Mouse (Mus musculus): ENCODE results near the gene Olfr1369-ps1.
"Not testable (repeated sequence)": the region's sequence is repeated elsewhere in the genome, so short reads cannot be mapped to it uniquely, and the experiment has no call there.

Olfr1369-ps1 gene

DNA sequence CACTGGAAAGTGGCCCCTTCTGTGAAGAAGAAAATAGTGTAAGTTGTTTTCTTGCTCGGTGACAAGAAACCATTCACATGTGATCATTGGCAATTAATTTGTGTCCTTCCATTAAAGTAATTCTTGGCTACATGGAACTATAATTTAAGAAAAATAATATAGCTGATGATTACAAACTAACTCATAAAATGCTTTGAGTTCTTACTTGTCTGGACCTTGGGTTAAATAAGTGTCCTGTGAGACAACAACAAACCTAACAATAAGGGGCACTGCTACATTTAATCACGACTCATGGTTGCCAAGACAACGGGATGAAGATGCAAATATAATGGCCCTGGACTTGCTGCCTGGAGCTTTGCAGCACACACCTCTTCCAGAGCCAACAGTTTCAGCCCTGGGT, at the start of gene Olfr1369-ps1:
Gene Olfr1369-ps1 (plus strand): TSS at position 301 of the 400 bp plus-strand sequence.
- DNase-seq (ENCODE audit: low spot score) = not testable (repeated sequence)

DNA sequence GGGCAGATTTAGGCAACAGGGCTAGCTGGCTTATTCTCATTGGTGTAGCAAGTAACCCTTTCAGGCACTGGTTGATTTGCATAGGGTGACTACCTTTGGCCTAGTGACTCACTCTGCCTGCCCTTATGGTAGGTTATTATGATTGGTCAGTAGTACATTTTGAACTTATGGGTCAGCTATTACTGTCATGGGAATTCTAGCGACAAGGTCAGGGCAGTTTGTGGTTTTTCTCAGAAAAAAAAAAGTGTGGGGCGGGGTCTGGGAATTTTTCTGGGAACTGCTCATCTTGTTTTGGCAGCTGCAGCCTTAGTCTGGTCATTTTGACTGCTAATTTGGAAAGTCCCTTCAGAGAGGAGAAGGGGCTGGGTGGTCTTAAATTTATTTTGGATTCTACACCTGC, 45.3 kb upstream of the Olfr1369-ps1 start:
- no peak for DNase-seq (ENCODE audit: low spot score)

GRCm38 (mm10) chr13:21074847-21075246, 36.4 kb upstream of the Olfr1369-ps1 start, which contains the start of gene Olfr1370:
Gene Olfr1370, minus strand, starts transcription at chr13:21074947.
- no peak for DNase-seq (ENCODE audit: low spot score)

DNA sequence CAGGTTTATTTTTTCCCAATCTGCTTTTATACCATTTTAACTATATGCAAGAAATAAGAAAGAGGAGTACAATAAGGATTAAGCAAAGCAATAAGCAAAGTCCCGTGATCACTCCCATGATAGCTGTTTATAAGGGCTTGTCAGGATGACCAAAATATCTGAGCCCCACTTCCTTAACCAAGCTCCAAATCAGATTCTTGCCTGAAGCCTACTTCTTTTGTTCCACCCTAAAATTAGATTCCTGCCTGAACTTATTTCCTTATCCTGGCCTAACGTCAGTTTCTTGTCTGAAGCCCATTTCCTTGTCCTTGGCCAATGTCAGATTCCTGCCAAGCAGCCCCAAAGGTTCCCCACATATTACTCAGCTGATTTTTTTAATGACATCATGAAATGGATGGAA, 28.6 kb upstream of the Olfr1369-ps1 start:
- DNase-seq (ENCODE audit: low spot score) = no peak

- DNase-seq (ENCODE audit: low spot score) = no peak
These were observed 1.5 kb upstream of the Olfr1369-ps1 start for GRCm38 (mm10) chr13:21109759-21110158.

GRCm38 (mm10) chr13:21110441-21110840, 842 bp upstream of the Olfr1369-ps1 start:
- DNase-seq (ENCODE audit: low spot score) = no peak

- no peak for DNase-seq (ENCODE audit: low spot score)
These were observed 2.8 kb downstream of the Olfr1369-ps1 start for GRCm38 (mm10) chr13:21114121-21114520.

GRCm38 (mm10) chr13:21129339-21129738, 18.1 kb downstream of the Olfr1369-ps1 start, which contains the start of gene Olfr263:
Gene Olfr263, plus strand, starts transcription at chr13:21129639.
- DNase-seq (ENCODE audit: low spot score) = not testable (repeated sequence)

DNA sequence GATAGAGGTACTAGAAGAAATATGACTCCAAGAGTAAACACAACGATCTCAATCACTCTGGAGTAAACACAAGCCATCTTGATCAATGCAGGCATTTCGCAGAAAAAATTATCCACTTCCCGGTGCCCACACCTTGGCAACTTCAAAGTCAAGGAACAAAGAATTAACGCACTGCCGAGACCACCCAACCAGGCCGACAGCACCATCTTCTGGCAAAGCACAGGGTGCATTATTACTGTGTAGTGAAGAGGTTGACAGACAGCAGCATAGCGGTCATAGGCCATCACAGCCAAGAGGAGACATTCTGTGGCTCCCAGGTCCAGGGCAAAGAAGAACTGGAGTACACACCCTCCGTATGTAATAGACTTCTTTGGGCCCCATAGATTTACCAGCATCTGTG, 31.1 kb downstream of the Olfr1369-ps1 start:
- DNase-seq (ENCODE audit: low spot score) = peak; percentile 11

DNA sequence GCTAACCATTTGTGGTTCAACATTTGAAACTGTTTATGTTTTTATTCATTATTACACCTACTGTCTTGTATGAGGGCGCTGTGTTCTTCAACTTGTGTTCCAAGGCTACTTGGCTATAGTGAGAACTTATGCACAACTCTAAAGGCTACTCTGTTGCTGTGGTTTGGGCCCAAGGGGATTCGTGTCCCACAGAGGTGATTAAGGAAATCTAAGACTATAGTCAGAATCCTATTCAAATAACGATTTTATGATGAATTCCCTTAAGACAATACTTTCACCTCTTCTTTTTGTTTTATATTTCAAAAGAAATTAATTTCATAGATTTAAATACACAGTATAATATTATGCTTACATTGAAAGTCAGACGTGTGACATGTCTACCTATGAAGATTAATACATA, 34.5 kb downstream of the Olfr1369-ps1 start, which contains the start of gene Olfr1368:
Gene Olfr1368 (minus strand): TSS at position 101 of the 400 bp plus-strand sequence.
- no peak for DNase-seq (ENCODE audit: low spot score)

- DNase-seq (ENCODE audit: low spot score) = no peak
These were observed 44.6 kb downstream of the Olfr1369-ps1 start for GRCm38 (mm10) chr13:21155888-21156287.

DNA sequence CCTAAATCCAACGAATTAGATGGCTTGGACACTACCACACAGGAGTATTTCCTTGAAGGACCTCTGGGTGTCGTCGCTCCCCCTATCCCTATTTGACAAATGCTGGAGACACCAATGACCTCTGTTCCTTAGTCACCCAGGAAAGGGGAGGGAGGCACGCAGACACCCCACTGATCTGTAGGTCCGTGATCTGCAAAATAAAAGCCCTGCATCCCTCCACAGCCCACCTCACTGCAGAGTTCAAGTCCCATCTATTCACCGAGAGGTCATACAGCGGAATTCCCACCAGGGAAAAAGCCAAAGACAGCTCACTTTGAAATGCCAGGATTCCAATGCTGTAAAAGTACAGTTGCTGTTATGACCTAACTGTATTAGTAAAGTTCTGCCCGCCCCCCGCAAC, 46.8 kb downstream of the Olfr1369-ps1 start:
- DNase-seq (ENCODE audit: low spot score) = no peak

- peak; percentile 93 for DNase-seq (ENCODE audit: low spot score)
These were observed 47.6 kb downstream of the Olfr1369-ps1 start for GRCm38 (mm10) chr13:21158785-21159474.

DNA sequence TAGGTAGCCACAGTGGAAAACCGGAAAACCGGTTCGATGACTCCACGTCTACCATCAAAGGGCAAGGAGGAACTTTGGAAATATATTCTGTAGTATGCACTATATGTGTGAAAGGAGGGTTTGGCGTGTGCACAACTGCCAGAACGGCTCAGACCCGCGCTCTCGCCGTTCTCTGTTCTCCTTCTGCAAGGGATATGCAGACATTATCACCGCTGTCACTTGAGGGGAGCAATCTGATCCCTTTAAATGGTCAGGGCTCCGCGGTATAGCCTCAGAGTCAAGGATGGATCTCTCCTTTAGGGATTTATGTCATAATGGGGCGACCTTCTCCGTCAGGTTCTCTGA, 48.2 kb downstream of the Olfr1369-ps1 start:
- DNase-seq (ENCODE audit: low spot score) = peak; percentile 50

DNA sequence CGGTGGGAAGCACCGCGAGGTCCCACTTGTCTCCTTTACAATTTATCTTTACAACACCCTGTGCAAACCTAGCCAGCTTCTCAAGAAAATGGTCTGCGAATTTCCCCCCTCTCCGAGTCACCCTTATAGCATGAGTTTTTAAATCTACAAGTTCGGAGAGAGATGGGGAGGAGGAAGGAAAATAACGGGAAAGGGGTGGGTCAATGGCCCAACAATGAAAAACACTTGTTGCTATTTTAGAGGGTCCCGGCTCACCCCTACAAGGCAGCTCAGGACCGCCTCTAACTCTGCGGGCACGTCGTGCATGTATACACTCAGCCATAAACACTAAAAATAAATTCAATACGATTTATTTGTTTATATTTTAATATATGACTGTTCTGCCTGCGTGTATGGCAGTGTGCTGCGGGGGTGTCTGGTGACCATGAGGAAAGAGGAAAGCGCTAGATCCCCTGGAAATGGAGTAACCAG, 48.8 kb downstream of the Olfr1369-ps1 start:
- no peak for DNase-seq (ENCODE audit: low spot score)

GRCm38 (mm10) chr13:21160657-21161590, 49.6 kb downstream of the Olfr1369-ps1 start:
- DNase-seq (ENCODE audit: low spot score) = peak; percentile 94

DNA sequence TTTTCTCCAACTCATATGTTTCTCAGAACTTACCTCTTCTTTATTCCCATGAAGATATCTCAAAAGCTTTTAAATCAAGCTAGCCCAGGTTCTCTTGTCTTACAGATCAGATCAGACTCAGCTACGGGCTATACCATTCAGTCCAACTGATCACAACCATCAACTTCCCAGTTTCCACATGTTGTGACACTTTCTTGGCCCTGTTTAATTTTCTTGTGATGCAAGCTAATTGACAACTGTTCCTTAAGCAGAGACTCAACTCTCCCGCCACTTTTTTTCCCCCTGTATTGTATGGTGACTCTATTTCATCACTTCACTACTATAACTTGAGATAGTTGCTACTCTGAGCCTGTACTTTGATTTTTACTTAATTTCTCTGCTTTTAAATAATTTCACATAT, 50.3 kb downstream of the Olfr1369-ps1 start:
- DNase-seq (ENCODE audit: low spot score) = peak; percentile 24

- no peak for DNase-seq (ENCODE audit: low spot score)
These were observed 51.3 kb downstream of the Olfr1369-ps1 start for GRCm38 (mm10) chr13:21162591-21162990.

DNA sequence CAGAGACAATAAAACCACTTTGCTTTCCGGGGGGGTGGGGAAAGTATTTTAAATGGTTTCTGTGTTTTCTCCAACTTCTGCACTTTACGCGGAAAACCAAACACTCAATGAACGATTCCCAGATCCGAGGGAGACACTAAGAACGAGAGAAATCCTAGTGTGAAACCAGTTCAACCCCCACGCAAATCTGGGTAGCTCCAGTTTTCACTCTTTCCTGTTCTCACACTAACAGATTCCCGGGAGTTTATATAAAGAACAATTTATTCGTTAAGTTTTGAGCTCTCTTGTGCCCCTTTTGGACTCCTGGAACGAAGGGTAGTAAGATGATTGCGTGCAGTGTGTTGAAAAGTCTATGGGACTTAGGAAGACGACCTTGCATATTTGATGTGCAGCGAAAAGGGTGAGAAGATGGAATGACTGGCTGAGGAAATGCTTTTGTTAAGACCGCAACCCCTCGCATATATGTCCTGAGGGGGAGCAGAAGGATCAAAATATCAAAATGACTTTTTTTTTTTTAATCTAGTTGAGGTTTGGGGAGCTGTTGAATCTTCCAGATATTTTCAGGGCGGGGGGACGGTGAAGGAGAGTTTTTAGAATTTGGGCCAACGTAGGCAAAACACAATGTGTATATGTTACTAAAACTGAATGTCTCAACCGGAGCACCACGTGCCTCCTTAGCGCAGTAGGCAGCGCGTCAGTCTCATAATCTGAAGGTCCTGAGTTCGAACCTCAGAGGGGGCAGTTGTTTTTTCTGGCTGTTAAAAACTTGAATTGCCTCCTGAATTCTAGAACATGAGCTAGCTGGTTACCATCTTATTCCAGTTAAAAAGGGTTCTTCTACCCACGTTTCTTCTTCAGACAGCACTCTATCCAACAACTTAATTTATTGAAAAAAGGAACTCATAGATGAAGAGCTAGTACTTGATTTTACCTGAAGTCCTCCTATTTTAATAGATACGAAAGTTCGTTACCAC, 55.9 kb downstream of the Olfr1369-ps1 start:
- peak; percentile 95 for DNase-seq (ENCODE audit: low spot score)

GRCm38 (mm10) chr13:21167910-21168300, 56.6 kb downstream of the Olfr1369-ps1 start:
- no peak for DNase-seq (ENCODE audit: low spot score)

DNA sequence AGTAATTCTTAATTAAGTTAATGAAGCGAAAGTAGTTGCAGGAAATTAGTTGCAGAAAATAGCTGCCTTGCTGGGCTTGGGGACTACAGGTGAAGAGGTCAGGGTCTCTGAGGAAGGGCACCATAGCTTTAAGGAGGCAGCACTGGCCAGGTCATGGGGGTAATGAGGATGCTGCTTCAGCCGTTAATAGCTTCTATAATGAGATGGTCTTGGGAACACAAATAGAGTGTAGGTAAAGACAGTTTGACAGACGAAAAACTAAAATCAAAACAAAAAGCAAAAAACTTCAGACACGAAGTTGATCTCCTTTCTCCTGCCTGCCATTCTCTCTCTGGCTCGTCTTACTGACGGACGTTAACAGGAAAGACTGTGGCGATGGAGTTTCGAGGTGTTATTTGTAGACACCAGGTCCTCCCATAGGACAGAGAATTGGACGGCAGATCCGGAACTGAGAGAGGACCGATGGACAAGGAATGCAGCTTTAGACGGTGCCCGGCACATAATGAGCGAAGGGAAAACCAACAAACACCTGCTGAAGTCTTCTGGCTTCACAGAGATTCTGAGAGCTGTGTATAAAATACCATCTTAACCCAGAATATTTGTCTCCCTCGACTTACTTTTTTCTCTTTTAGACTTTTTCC, 57.2 kb downstream of the Olfr1369-ps1 start:
- peak; percentile 74 for DNase-seq (ENCODE audit: low spot score)

Measured in embryo, embryonic 10 days (tissue).